Comparison of ENCODE assay signal across 8 mouse cellular contexts in the genomic region with DNA sequence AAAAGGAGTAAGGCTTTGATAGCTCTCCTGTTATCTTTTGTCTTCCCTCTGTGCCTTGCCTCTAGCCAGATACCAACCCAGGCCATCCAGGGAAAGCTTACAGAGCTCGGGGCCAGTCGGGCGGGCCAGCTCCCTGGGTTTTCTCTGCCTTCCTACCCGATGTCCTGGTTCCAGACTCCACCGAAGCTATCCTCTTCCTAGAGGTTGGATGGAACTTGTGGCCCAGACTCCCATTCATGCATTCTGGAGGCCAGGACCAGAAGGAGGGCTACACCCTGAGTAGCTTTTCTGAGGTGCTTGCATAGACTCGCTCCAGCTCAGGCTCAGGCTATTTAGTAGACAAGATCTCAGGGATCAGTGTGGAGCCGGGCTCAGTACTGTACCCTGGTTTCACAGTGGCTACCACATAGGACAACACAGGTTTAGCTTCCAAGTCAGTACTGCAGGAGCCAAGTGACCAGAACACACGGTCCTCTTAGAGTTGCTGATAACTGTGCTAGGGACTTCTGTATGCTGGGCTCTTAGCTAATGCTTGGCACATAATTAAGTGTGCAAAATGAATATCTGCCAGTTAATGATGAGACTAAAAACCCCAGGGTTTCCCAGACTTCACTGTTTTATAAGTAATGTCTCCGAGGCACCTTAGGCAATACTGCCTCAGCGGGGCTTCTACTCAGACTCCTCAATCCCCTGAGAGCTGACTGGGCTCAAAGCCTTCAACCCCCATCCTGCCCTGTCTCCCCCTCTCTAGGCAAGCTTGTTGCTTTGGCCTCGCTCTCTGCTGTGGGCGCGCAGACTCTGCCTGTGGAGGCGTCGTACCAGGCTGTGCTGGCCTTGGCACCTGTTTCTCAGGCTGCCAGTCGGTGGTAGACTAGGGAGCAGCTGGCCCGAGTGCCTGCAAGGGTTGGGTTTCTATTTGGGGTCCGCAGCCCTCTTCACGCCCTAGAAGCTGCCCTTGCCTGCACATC. TPM values are rescaled to one million over a fixed set of nuclear protein-coding genes. Genes with fewer than 3 reads are reported as not detected.
DNase-seq lines count a peak whose midpoint lies in the region; ATAC-seq and TF ChIP-seq lines count a peak whose summit lies in the region.
"Had no signal": no experiment of that assay in that cellular context is flagged by ENCODE, and none has a peak within 500 bp of the region (broad histone marks: within the 10 kb centered on the region; RNA-seq: fewer than 3 reads in every experiment).

No protein-coding gene starts in this region.

- no peak overlapping the region for H3K4me3 ChIP-seq in lung, embryonic 15.5 days
- H3K4me3 ChIP-seq in heart, embryonic 13.5 days: peak overlapping the region; percentile 21; the same call in 1 of the 2 replicates
- H3K4me3 ChIP-seq in liver, embryonic 14.5 days (ENCODE audit: insufficient read depth in 1 of 2, low read depth in 2 of 2, low read length in 2 of 2): no peak overlapping the region
- H3K4me3 ChIP-seq: midbrain, embryonic 12.5 days had no signal

- H3K27me3 ChIP-seq in lung, embryonic 15.5 days: no peaks in the 10 kb centered on the region
- H3K27me3 ChIP-seq in heart, embryonic 13.5 days (replicated peaks): no peaks in the 10 kb centered on the region
- H3K27me3 ChIP-seq in liver, embryonic 14.5 days (ENCODE audit: control insufficient read depth, insufficient read depth, low read length): no peaks in the 10 kb centered on the region
- H3K27me3 ChIP-seq: midbrain, embryonic 12.5 days had no signal

- no peak for TF ChIP-seq CTCF in liver, embryonic 14.5 days (IDR thresholded peaks at IDR 0.05; ENCODE audit: low read depth)

- WGBS in lung, embryonic 15.5 days: 78% methylated on average over 19 of the region's 19 CpGs
- 67% methylated on average over 19 of the region's 19 CpGs for WGBS in heart, embryonic 13.5 days
- WGBS in liver, embryonic 14.5 days (ENCODE audit: insufficient replicate concordance): 62% methylated on average over 19 of the region's 19 CpGs

- no peak overlapping the region for H3K9ac ChIP-seq in lung, embryonic 15.5 days
- H3K9ac ChIP-seq in heart, embryonic 13.5 days: peak overlapping the region; percentile 63
- H3K9ac ChIP-seq in liver, embryonic 14.5 days (replicated peaks): peak overlapping the region; percentile 70
- H3K9ac ChIP-seq: midbrain, embryonic 12.5 days had no signal

- H3K36me3 ChIP-seq in lung, embryonic 15.5 days: peaks cover 36% of the 10 kb centered on the region
- peaks cover 72% of the 10 kb centered on the region for H3K36me3 ChIP-seq in heart, embryonic 13.5 days
- H3K36me3 ChIP-seq in liver, embryonic 14.5 days (replicated peaks; ENCODE audit: control insufficient read depth, insufficient read depth, low read depth): peaks cover 37% of the 10 kb centered on the region

- 0 out of 2 replicates have a peak overlapping the region, but pooled peaks have one; percentile 8 for H3K4me2 ChIP-seq in lung, embryonic 15.5 days
- peak overlapping the region; percentile 63 for H3K4me2 ChIP-seq in heart, embryonic 13.5 days
- peak overlapping the region; percentile 77 for H3K4me2 ChIP-seq in liver, embryonic 14.5 days (ENCODE audit: low read depth)
- H3K4me2 ChIP-seq: midbrain, embryonic 12.5 days had no signal

- no peak for DNase-seq in lung, postnatal 10 days
- peak; percentile 74 to 77 for DNase-seq in cerebellum, postnatal 25 days
- DNase-seq in liver, embryonic 14.5 days (ENCODE audit: low read depth in 3 of 3, low spot score in 3 of 3): no peak
- no peak for DNase-seq in lung, postnatal 36 days

- H3K9me3 ChIP-seq in lung, embryonic 15.5 days: no peaks in the 10 kb centered on the region
- no peaks in the 10 kb centered on the region for H3K9me3 ChIP-seq in heart, embryonic 13.5 days
- no peaks in the 10 kb centered on the region for H3K9me3 ChIP-seq in liver, embryonic 14.5 days (ENCODE audit: control insufficient read depth, low read length)
- H3K9me3 ChIP-seq: midbrain, embryonic 12.5 days had no signal

- peaks cover 51% of the 10 kb centered on the region for H3K4me1 ChIP-seq in lung, embryonic 15.5 days
- H3K4me1 ChIP-seq in heart, embryonic 13.5 days: peaks cover 96% of the 10 kb centered on the region
- H3K4me1 ChIP-seq in liver, embryonic 14.5 days (replicated peaks; ENCODE audit: control insufficient read depth in 2 of 2, insufficient read depth in 2 of 2, low read length in 1 of 2): peaks cover 84 to 87% of the 10 kb centered on the region in 2 experiments

- H3K27ac ChIP-seq in lung, embryonic 15.5 days: peak overlapping the region; percentile 84
- peak overlapping the region; percentile 95 for H3K27ac ChIP-seq in heart, embryonic 13.5 days (replicated peaks)
- H3K27ac ChIP-seq in liver, embryonic 14.5 days: peak overlapping the region; percentile 96
- H3K27ac ChIP-seq: midbrain, embryonic 12.5 days had no signal

- TF ChIP-seq EP300 in liver, embryonic 14.5 days (IDR thresholded peaks at IDR 0.05; ENCODE audit: low read depth): 0 out of 2 replicates have a peak, but pooled peaks have one; percentile 40

- no peak for ATAC-seq in lung, embryonic 15.5 days (ENCODE audit: borderline replicate concordance, extremely low read depth, low FRiP score, low TSS enrichment)
- ATAC-seq in heart, embryonic 13.5 days (ENCODE audit: extremely low read depth, insufficient number of reproducible peaks, low FRiP score, low TSS enrichment): no peak
- peak; percentile 32 for ATAC-seq in liver, embryonic 14.5 days (ENCODE audit: insufficient read depth)
- no peak for ATAC-seq in granulocyte monocyte progenitor cell, adult 5-6 weeks (replicated peaks; ENCODE audit: poor library complexity, severe bottlenecking)

RNA-seq across cellular contexts. Expression of a gene that starts 10.2 kb away (rescaled TPM):
- polyA plus RNA-seq in lung, embryonic 15.5 days (2015; fragmentation: Nextera tagmentation; extraction: Ambion mirVana): 66.7 and 76.1 TPM in 2 replicates
- polyA plus RNA-seq in heart, embryonic 13.5 days (2015; fragmentation: Nextera tagmentation; extraction: Ambion mirVana): 70.0 and 72.4 TPM in 2 replicates
- 65.3 and 81.6 TPM in 2 replicates for polyA plus RNA-seq in liver, embryonic 14.5 days (2012; rRNA removed)
- 38.0 and 49.6 TPM in 2 replicates for polyA plus RNA-seq in liver, embryonic 14.5 days (2014; fragmentation: Nextera tagmentation; extraction: Ambion mirVana)
- total RNA-seq in granulocyte monocyte progenitor cell, adult 5-6 weeks (2014; fragmentation: Nextera tagmentation): 20.4 and 20.6 TPM in 2 replicates
- 16.2 and 21.6 TPM in 2 replicates for total RNA-seq in granulocyte monocyte progenitor cell, adult 5-6 weeks (2017)

RNA-seq across cellular contexts. Expression of a gene that starts 19.5 kb away (rescaled TPM):
- polyA plus RNA-seq in lung, embryonic 15.5 days (2015; fragmentation: Nextera tagmentation; extraction: Ambion mirVana): 0.77 and 0.92 TPM in 2 replicates
- polyA plus RNA-seq in heart, embryonic 13.5 days (2015; fragmentation: Nextera tagmentation; extraction: Ambion mirVana): 0.45 and 0.60 TPM in 2 replicates
- 2.0 and 2.1 TPM in 2 replicates for polyA plus RNA-seq in liver, embryonic 14.5 days (2012; rRNA removed)
- polyA plus RNA-seq in liver, embryonic 14.5 days (2014; fragmentation: Nextera tagmentation; extraction: Ambion mirVana): 0.32 and 0.33 TPM in 2 replicates
- 2.6 and 4.1 TPM in 2 replicates for total RNA-seq in granulocyte monocyte progenitor cell, adult 5-6 weeks (2014; fragmentation: Nextera tagmentation)
- 3.6 and 4.4 TPM in 2 replicates for total RNA-seq in granulocyte monocyte progenitor cell, adult 5-6 weeks (2017)

RNA-seq across cellular contexts. Expression of a gene that starts 45.2 kb away (rescaled TPM):
- 8.9 and 9.3 TPM in 2 replicates for polyA plus RNA-seq in lung, embryonic 15.5 days (2015; fragmentation: Nextera tagmentation; extraction: Ambion mirVana)
- polyA plus RNA-seq in heart, embryonic 13.5 days (2015; fragmentation: Nextera tagmentation; extraction: Ambion mirVana): 6.5 and 7.1 TPM in 2 replicates
- polyA plus RNA-seq in liver, embryonic 14.5 days (2012; rRNA removed): 5.0 and 5.4 TPM in 2 replicates
- 4.1 and 4.4 TPM in 2 replicates for polyA plus RNA-seq in liver, embryonic 14.5 days (2014; fragmentation: Nextera tagmentation; extraction: Ambion mirVana)
- 18.3 and 30.9 TPM in 2 replicates for total RNA-seq in granulocyte monocyte progenitor cell, adult 5-6 weeks (2014; fragmentation: Nextera tagmentation)
- total RNA-seq in granulocyte monocyte progenitor cell, adult 5-6 weeks (2017): 5.5 and 8.3 TPM in 2 replicates

RNA-seq across cellular contexts. Expression of a gene that starts 48.1 kb away (rescaled TPM):
- polyA plus RNA-seq in lung, embryonic 15.5 days (2015; fragmentation: Nextera tagmentation; extraction: Ambion mirVana): 82.6 and 85.7 TPM in 2 replicates
- polyA plus RNA-seq in heart, embryonic 13.5 days (2015; fragmentation: Nextera tagmentation; extraction: Ambion mirVana): 46.9 and 48.1 TPM in 2 replicates
- polyA plus RNA-seq in liver, embryonic 14.5 days (2012; rRNA removed): 19.9 and 20.4 TPM in 2 replicates
- 12.5 and 13.5 TPM in 2 replicates for polyA plus RNA-seq in liver, embryonic 14.5 days (2014; fragmentation: Nextera tagmentation; extraction: Ambion mirVana)
- 37.7 and 54.2 TPM in 2 replicates for total RNA-seq in granulocyte monocyte progenitor cell, adult 5-6 weeks (2014; fragmentation: Nextera tagmentation)
- total RNA-seq in granulocyte monocyte progenitor cell, adult 5-6 weeks (2017): 30.5 and 33.4 TPM in 2 replicates

RNA-seq across cellular contexts. Expression of a gene that starts 51.0 kb away (rescaled TPM):
- polyA plus RNA-seq in lung, embryonic 15.5 days (2015; fragmentation: Nextera tagmentation; extraction: Ambion mirVana): 17.1 and 19.2 TPM in 2 replicates
- 20.7 and 21.2 TPM in 2 replicates for polyA plus RNA-seq in heart, embryonic 13.5 days (2015; fragmentation: Nextera tagmentation; extraction: Ambion mirVana)
- polyA plus RNA-seq in liver, embryonic 14.5 days (2012; rRNA removed): 3.2 TPM in 2 replicates
- polyA plus RNA-seq in liver, embryonic 14.5 days (2014; fragmentation: Nextera tagmentation; extraction: Ambion mirVana): 2.4 and 2.5 TPM in 2 replicates
- 3.0 and 3.1 TPM in 2 replicates for total RNA-seq in granulocyte monocyte progenitor cell, adult 5-6 weeks (2014; fragmentation: Nextera tagmentation)
- 1.9 and 3.7 TPM in 2 replicates for total RNA-seq in granulocyte monocyte progenitor cell, adult 5-6 weeks (2017)

Comparison
In these comparisons a context has a peak if more than half of its experiments do, and no peak if none do; other contexts are left out.
1. H3K4me2 ChIP-seq: peak in every context shown above with its lines; median percentile 77 in liver, embryonic 14.5 days; 63 in heart, embryonic 13.5 days; 8 in lung, embryonic 15.5 days.
2. DNase-seq: peak in cerebellum, postnatal 25 days (2 of 2); none in lung, postnatal 10 days (single experiment), liver, embryonic 14.5 days (0 of 3) and lung, postnatal 36 days (single experiment).
3. Peak in every context shown above with its lines, with median percentiles within 50 percentile points of each other: H3K27ac ChIP-seq.